Mouse (Mus musculus) mouse trophoblast stem cell (cell line): Measurements from ENCODE around the gene Trpm4.

Experiments
- in situ Hi-C, 2 experiments: fragments of 300-500 bp; cut with MseI, MboI; formaldehyde crosslinking; loops; 2 replicates in 1 of 2; 3 replicates in 1 of 2; pipeline ENCODE4 v1.15.1; 2025

Gene Trpm4

DNA sequence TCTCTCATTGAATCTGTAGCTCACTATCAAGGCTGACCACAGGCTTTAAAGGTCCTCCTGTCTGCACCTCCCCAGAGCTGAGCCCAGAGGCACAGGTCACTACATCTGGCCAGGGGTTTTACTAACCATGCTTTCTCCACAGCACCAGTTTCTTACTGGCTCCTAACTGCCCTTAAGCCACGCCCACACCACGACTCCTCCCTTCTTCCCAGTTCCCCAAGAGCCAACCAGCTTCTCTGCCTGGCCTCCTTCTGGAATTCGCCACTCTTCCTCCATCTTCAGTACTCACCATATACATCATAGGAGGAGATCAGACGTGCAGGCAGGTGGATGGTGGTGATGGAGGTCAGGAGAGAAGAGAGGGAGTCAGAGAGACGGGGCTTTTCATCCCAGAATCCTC, 19.5 kb upstream of the Trpm4 start:
- in situ Hi-C loops, result no loop called here

DNA sequence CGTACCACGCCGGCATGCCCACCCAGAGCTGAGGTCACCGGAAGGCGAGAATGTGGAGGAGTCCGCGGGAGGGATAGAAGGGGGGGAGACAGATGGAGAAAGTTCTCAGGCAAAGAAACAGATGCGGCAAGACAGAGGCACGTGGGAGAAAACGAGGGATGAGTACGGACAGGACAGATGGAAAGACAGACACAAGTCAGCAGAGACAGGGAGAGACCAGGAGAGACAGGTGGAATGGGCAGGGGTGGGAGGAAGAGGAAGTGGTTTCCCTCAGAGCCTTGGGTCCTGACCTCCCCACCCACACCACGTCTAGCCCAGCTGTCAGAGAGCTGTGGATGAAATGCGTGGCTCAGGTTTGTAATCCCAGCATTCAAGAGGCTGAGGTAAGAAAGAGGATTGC, 13.3 kb upstream of the Trpm4 start:
- in situ Hi-C loops, result no loop called here

GRCm38 (mm10) chr7:45343543-45343942, 10.0 kb upstream of the Trpm4 start:
- in situ Hi-C loops, result no loop called here

GRCm38 (mm10) chr7:45342081-45342480, 8.5 kb upstream of the Trpm4 start:
- in situ Hi-C loops, result no loop called here

- in situ Hi-C loops, result no loop called here
Measured at GRCm38 (mm10) chr7:45341303-45341702, 7.7 kb upstream of the Trpm4 start.

DNA sequence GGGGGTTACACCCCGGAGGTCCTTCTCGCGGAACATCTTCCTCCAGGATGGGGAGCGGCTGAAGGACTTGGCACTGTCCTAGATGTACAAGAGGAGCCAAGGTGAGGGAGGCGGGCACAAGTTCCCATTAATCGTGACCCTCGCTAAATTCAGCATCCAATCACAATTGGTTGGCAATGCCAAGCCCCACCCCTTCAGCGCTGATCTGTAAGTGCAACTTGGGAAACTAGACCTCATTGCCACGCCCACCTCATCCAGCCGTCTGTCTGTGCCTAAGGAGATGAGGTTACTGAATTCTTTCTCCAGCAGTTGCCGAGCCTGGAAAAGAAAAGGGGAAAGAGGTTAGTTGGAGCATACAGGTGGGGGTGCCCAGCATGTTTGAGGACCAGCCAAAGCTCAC, 7.1 kb upstream of the Trpm4 start:
- in situ Hi-C loops, result no loop called here

DNA sequence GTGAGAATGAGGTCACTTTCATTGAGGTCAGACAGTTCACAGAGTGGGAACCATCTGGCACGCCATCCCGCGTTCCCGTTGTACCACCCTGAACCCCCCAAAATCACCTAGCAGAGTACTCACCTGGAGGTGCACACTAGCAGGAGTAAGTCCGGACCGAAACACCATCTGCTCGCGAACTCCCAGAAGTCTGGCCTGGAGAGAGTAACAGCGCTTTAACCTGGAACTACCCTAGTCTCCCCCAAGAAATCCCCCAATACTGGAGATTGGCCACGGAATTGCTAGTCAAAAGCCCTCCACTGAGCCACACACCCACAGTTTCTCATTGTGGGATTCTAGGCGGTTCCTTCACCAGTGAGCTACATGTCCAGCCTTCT, 6.5 kb upstream of the Trpm4 start:
- in situ Hi-C loops, result no loop called here

DNA sequence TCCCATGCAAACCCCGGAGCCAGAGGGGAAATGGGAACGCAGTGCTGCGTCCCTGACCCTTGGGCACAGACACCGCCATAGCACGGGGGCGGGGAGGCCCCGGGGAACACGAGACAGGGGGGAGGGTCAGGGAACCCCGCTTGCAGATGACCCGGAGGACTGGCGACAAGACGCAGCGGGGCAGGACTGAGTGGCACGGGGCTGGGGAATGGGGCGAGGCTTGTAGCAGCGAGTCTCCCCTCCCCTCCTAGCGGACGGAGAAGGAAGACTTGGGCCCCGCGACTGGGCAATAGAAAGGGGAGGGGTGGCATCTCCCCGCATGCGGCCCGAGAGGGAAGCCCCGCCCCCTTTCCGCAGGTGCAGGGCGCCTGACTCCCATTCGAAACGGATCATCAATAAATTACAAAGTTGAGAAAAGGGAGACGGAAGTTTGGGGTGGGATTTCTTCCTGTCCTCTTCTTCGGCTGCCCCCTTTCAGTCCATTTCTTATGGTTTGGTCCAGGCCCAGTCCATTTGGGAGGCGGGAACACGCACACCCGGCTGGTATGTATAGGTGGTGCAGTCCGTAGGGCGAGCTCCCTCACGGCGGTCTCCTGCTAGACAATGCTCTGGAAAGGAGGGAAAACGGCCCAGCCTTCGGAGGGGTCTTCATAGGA, 6.0 kb upstream of the Trpm4 start:
- in situ Hi-C loops, result no loop called here

GRCm38 (mm10) chr7:45338161-45338911, 4.8 kb upstream of the Trpm4 start:
- in situ Hi-C loops, result no loop called here

GRCm38 (mm10) chr7:45337469-45337868, 3.9 kb upstream of the Trpm4 start:
- in situ Hi-C loops, result no loop called here

DNA sequence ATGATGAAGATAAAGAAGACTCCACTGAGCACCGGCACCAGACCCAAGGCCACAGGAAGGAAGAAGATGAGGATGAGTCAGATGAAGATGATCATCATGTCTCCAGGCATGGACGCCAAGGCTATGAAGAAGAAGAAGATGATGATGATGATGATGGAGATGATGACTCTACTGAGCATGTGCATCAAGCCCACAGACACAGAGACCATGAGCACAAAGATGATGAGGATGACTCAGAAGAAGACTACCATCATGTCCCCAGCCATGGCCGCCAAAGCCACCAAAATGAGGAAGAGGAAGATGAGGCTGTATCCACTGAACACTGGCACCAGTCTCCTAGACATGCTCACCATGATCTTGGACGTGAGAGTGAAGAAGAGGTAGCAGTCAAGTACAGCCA, 2.7 kb upstream of the Trpm4 start:
- in situ Hi-C loops, result no loop called here

- in situ Hi-C loops, result no loop called here
Measured at GRCm38 (mm10) chr7:45335056-45335455, 1.5 kb upstream of the Trpm4 start, which contains the start of gene Hrc. Gene Hrc (plus strand): TSS chr7:45335290.

DNA sequence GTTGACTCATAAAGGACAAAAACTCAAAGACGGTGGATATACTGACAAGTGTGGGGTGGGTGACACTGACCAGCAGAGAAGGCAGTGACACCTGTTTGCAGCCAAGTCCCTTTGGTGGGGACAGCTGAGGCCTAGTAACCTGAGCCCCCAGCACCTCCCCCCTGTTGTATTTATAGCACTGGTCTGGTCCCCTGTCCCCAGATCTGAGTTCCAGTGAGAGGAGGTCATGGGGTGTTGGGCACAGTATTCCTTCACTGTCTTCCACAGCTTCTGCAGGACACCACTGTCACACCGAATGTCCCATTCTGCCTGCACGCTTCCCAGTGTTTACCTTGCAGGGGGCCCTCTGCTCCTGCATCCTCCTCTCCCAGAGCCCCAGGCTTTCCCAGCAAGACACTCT, 1.0 kb upstream of the Trpm4 start:
- in situ Hi-C loops, result no loop called here

DNA sequence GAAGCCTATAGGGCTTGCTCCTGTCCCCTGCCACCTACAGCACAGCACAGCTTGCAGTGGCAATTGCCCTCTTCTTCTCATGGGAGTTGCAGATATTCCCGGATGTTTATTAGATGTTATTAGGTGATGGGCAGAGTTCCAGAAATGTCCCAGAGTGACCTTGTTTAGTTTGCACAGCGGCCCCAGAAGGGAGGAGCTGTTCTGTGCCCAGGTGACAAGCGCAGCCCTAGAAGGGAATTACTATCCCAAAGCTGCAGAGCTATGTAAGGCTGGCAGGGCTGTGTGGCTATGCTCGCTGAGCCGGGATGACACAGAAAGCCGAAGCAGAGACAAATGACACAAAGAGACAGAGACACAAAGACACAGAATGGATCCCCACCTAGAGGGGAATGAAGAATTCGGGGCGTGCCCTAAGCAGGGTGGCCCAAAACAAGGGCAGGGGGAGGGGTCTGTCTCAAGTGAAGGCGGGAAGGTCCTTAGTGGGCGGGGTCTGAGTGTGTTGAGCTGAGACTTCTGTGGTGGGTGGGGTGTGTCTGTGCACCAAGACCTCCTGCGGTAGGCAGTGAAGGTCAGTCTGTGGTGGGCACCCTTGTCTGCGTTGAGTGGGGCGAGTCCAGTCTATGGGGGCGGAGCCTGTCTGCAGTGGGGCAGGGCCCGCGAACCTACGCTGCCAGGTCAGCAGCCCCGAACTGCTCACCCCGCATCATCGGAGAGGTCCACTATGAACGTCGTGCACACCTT, 725 bp downstream of the Trpm4 start:
- in situ Hi-C loops, result no loop called here

DNA sequence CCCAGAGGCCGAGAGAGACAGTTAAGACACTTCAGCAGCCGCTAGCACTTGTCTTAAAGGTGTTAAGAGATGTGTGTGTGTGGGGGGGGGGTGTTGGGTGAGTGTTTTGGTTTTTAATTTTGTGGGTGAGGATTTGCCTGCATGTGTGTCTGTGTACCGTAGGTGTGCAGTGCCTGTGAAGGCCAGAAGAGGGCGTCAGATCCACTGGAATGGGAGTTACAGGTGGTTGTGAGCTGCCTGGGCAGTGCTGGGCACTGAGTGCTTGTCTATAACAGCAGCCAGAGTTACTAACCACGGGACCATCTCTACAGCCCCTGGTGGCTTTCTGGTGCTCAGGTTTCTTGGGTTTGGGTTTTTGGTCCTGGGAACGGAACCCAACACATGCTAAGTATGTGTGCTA, 2.1 kb downstream of the Trpm4 start:
- in situ Hi-C loops, result no loop called here

DNA sequence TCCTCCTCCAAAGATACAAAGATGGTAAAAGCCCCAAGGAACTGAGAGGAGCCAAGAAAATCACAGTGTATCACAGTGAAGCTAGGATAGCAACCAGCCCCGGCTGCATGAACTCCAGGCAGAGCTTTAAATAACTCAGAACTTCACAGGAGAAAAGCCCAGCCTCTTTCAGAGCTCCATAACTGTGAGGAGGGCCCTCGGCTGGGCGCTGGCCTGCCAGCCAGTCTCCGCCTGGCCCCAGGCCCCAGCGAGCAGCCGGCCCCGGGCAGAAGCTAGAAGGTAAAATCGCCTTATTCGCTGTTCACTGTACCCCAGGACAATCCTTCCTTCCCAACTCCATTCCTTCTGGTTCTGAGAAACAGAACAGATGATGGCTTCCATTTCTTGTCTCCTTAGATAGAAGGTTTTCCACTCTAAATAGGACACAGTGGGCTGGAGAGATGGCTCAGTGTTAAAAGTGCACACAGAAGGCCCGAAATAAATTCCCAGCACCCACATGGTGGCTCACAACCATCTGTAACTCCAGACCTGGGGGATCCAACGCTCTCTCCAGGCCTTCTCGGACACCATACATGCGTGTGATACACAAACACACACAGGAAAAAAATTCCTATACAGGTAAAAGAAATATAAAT, 4.6 kb downstream of the Trpm4 start:
- in situ Hi-C loops, result no loop called here

DNA sequence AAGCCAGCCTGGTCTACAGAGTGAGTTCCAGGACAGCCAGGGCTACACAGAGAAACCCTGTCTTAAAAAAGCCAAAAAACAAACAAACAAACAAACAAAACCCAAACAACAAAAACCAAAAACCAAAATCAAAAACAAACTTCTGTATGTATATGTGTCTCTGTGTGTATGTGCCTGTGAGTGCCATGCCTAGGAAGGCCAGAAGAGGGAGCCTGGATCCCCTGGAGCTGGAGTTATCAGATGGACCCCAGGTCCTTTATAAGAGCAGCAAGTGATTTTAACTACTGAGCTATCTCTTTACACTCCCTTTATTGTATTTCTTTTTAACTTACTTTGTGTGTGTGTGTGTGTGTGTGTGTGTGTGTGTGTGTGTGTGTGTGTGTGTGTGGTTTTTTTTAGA, 7.8 kb downstream of the Trpm4 start:
- in situ Hi-C loops, result no loop called here

DNA sequence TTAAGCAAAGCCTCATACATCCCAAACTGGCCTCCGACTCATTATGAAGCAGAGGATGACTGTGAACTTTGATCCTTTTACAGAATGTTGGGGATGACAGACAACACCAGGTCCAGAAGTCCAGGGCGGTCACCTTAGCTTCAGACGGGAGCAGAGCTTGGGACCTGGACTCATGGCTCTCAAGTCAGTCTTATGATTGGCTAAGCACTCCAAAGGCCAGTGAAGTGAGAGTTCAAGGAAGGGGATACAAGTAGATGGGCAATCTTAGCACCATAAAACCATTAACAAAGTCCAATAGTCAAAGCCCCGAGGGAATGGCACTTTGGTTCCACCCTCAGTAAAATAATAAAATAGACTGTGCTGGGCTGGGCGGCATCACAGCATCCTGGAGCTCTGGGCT, 10.5 kb downstream of the Trpm4 start:
- in situ Hi-C loops, result no loop called here

GRCm38 (mm10) chr7:45322245-45322644, 11.3 kb downstream of the Trpm4 start:
- in situ Hi-C loops, result no loop called here

GRCm38 (mm10) chr7:45316536-45316935, 17.0 kb downstream of the Trpm4 start:
- in situ Hi-C loops, result no loop called here

GRCm38 (mm10) chr7:45315182-45315701, 18.3 kb downstream of the Trpm4 start:
- in situ Hi-C loops, result no loop called here

GRCm38 (mm10) chr7:45313495-45313894, 20.1 kb downstream of the Trpm4 start:
- in situ Hi-C loops, result no loop called here
